Mouse (Mus musculus) effector memory CD4-positive, alpha-beta T cell, adult 5 months (primary cell): ENCODE measurements around the gene Smdt1. TPM values are rescaled to one million over a fixed set of nuclear protein-coding genes. Genes with fewer than 3 reads are reported as not detected.

Experiments
- polyA plus RNA-seq: library from polyadenylated mRNA; unstranded; fragments of 100-300 nt; shearing (Covaris generic); gene quantifications from one replicate; pipeline ENCODE4 v1.2.1, GENCODE M21; 2017

The Smdt1 gene
- 159 TPM for polyA plus RNA-seq

DNA sequence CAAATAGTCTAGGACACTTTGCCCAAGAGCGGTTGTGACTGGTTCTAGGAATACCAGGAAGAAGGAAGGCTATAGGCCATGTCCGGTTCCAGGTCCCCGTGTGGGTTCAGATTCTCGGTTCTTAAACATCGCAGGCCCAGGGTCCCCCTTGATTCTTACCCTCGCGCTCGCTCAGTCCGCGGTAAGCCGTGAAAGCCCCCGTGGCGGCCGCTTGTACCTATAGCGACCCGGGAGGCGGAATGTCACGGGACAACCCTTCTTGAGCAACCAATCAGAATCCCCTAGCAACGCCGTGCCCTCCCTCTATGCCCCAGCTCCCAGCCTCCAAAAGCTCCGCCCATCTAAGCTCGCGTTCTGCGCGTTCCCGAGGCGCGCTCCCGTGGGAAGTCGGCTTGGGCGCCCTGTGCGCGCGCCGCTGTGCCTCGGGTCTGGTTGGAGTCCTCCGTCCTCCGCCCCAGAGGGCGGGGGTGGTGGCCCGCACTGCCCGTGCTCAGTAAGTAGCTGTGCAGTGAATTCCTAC, at the start of gene Smdt1, which contains the start of the genes Naga and Pheta2:
Smdt1 (plus strand) TSS at position 367 of the 520 bp plus-strand sequence.
Naga (minus strand) TSS at position 333 of the 520 bp plus-strand sequence.
Pheta2 (plus strand) TSS at position 350 of the 520 bp plus-strand sequence.

DNA sequence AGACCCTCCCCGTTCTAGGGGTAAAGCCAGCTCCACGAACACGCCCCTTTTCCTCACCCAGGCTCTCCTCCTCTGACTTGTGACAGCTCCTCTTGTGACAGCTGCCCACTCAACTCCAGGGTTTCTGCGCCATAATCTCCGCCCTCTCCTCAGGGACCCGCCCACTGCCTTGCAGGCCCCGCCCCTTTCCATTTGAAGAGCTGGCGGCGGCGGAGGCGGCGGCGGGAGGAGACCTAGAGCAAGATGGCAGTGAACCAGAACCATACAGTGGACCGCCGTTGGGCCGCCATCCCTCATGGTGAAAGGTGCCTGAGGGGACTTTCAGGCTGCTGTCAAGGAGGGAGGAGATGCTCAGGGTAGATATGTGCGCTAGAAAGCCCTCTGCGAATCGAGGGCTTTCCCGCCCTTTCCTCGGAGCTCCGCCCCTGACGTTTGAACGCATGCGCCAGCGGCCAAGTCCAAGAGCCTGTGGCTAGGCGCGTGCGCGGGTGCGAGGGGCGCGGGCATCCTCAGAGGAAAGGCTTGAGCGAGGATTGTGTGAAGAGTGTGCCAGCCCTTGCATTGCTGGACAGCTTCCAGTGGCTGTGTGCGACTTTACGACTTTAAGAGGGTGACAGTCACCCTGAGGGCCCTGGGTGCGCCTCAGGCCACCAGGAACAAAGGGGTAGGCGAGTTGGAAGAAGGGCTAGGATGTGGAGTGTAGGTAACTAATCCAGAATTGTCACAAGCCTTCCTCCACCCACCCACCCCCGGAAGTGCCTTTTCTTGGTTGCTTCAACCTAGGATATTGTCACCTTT, 39.8 kb upstream of the Smdt1 start, which contains the start of gene Wbp2nl:
Wbp2nl (plus strand) TSS at position 191 of the 798 bp plus-strand sequence.

GRCm38 (mm10) chr15:82354126-82354945, 15.6 kb downstream of the Smdt1 start, which contains the start of gene Ndufa6:
Gene Ndufa6 (minus strand): TSS chr15:82354322.

GRCm38 (mm10) chr15:82379871-82380713, 41.3 kb downstream of the Smdt1 start, which contains the start of gene Cyp2d22:
Gene Cyp2d22 (minus strand): TSS chr15:82380260.

GRCm38 (mm10) chr15:82393922-82394321, 55.2 kb downstream of the Smdt1 start, which contains the start of gene Cyp2d11:
Gene Cyp2d11 (minus strand): TSS chr15:82394022.

Other genes with a start within 250 kb of the Smdt1 start
- 31.0 TPM for gene Ccdc134, start 211.0 kb upstream of the Smdt1 start, polyA plus RNA-seq
- 179 TPM for gene Srebf2, start 191.8 kb upstream of the Smdt1 start, polyA plus RNA-seq
- gene Shisa8, start 126.1 kb upstream of the Smdt1 start, polyA plus RNA-seq: not detected
- 0.56 TPM for gene Tnfrsf13c, start 114.6 kb upstream of the Smdt1 start, polyA plus RNA-seq
- gene Cenpm, start 94.2 kb upstream of the Smdt1 start, polyA plus RNA-seq: 0.84 TPM
- gene 1500009C09Rik, start 86.6 kb upstream of the Smdt1 start, polyA plus RNA-seq: not detected
- not detected for gene Sept3, start 64.1 kb upstream of the Smdt1 start, polyA plus RNA-seq
- not detected for gene Wbp2nl, start 40.0 kb upstream of the Smdt1 start, polyA plus RNA-seq
- gene Naga, start within 50 bp of the Smdt1 start, polyA plus RNA-seq: 31.6 TPM
- 0.26 TPM for gene Pheta2, start within 50 bp of the Smdt1 start, polyA plus RNA-seq
- gene Ndufa6, start 15.4 kb downstream of the Smdt1 start, polyA plus RNA-seq: 256 TPM
- gene Cyp2d22, start 41.3 kb downstream of the Smdt1 start, polyA plus RNA-seq: 4.3 TPM
- not detected for gene Cyp2d11, start 55.1 kb downstream of the Smdt1 start, polyA plus RNA-seq
- gene Cyp2d10, start 68.2 kb downstream of the Smdt1 start, polyA plus RNA-seq: not detected
- not detected for gene Cyp2d9, start 94.5 kb downstream of the Smdt1 start, polyA plus RNA-seq
- not detected for gene Cyp2d12, start 216.1 kb downstream of the Smdt1 start, polyA plus RNA-seq